Mouse (Mus musculus) layer of hippocampus, postnatal 10 days (tissue): Measurements from ENCODE around the gene Gm38431. TPM values are rescaled to one million over a fixed set of nuclear protein-coding genes. Genes with fewer than 3 reads are reported as not detected.

Experiments
- DNase-seq, 2 experiments: peaks; one replicate each; pipeline ENCODE4 v3.0.0; 2021; ENCODE audit warnings: low spot score in 2 of 2
- total RNA-seq, 2 experiments: library from RNA; stranded (reverse); gene quantifications; 2 replicates each; pipeline ENCODE4 v1.2.3; 2021

Gm38431 gene
- total RNA-seq, 2 experiments from 2014 or later, result 2.4 to 3.4 TPM

- DNase-seq, result no peak
Observed at GRCm38 (mm10) chr9:21043563-21043962, 48.2 kb downstream of the Gm38431 start.

- DNase-seq, result peak in 1 of 2 experiments; percentile 54
Observed at GRCm38 (mm10) chr9:21041308-21041707, 50.5 kb downstream of the Gm38431 start.

- DNase-seq, result no peak
Observed at GRCm38 (mm10) chr9:21039779-21040178, 52.0 kb downstream of the Gm38431 start.

GRCm38 (mm10) chr9:21037481-21037891, 54.3 kb downstream of the Gm38431 start:
- peak; percentile 59 to 68 for DNase-seq

- DNase-seq, result peak in 1 of 2 experiments; percentile 46
Observed at GRCm38 (mm10) chr9:21036666-21037065, 55.1 kb downstream of the Gm38431 start.

GRCm38 (mm10) chr9:21036161-21036560, 55.6 kb downstream of the Gm38431 start:
- DNase-seq, result peak; percentile 22 to 24

GRCm38 (mm10) chr9:21035586-21035985, 56.2 kb downstream of the Gm38431 start:
- peak in 1 of 2 experiments; percentile 27 for DNase-seq

GRCm38 (mm10) chr9:21034481-21035085, 57.2 kb downstream of the Gm38431 start:
- DNase-seq, result peak; percentile 23 to 36

GRCm38 (mm10) chr9:21033136-21033535, 58.7 kb downstream of the Gm38431 start:
- peak; percentile 62 to 70 for DNase-seq

GRCm38 (mm10) chr9:21032491-21032890, 59.3 kb downstream of the Gm38431 start:
- no peak for DNase-seq

- DNase-seq, result peak; percentile 78 to 81
Observed at GRCm38 (mm10) chr9:21031896-21032351, 59.9 kb downstream of the Gm38431 start, which contains the start of gene Icam5. Gene Icam5 (plus strand): TSS chr9:21032073.

- peak; percentile 65 to 74 for DNase-seq
Observed at GRCm38 (mm10) chr9:21031251-21031895, 60.4 kb downstream of the Gm38431 start.

GRCm38 (mm10) chr9:21030781-21031250, 61.0 kb downstream of the Gm38431 start:
- DNase-seq, result peak; percentile 82 to 88

GRCm38 (mm10) chr9:21030055-21030600, 61.7 kb downstream of the Gm38431 start:
- DNase-seq, result no peak

- peak; percentile 81 to 85 for DNase-seq
Observed at GRCm38 (mm10) chr9:21029291-21030054, 62.3 kb downstream of the Gm38431 start, which contains the start of gene Icam4. Gene Icam4 (plus strand): TSS chr9:21029373.

- no peak for DNase-seq
Observed at GRCm38 (mm10) chr9:21028560-21029110, 63.2 kb downstream of the Gm38431 start.

- no peak for DNase-seq
Observed at GRCm38 (mm10) chr9:21027774-21028290, 64.0 kb downstream of the Gm38431 start.

- no peak for DNase-seq
Observed at GRCm38 (mm10) chr9:21026849-21027248, 64.9 kb downstream of the Gm38431 start.

- DNase-seq, result no peak
Observed at GRCm38 (mm10) chr9:21025258-21025810, 66.5 kb downstream of the Gm38431 start.

GRCm38 (mm10) chr9:21022726-21023125, 69.1 kb downstream of the Gm38431 start:
- no peak for DNase-seq
